Mouse (Mus musculus) CH12.LX (cell line): ENCODE results near the gene Focad.

ENCODE experiments used
- CTCF ChIP-seq, 2 experiments: IDR thresholded peaks in 1 of 2; conservative IDR thresholded peaks in 1 of 2; 2 replicates each; pipeline ENCODE4 v1.5.1; 2011 to 2012; ENCODE audit warnings: low read depth in 2 of 2, low read length in 2 of 2, improper control_type of control experiment in 1 of 2, inconsistent platforms in 1 of 2, mild to moderate bottlenecking in 1 of 2, moderate library complexity in 1 of 2
- EP300 ChIP-seq: IDR thresholded peaks from 2 replicates; pipeline ENCODE4 v1.6.1; 2011; ENCODE audit warnings: low read length, improper control_type of control experiment
- MAX ChIP-seq: IDR thresholded peaks from 2 replicates; pipeline ENCODE4 v1.6.1; 2011; ENCODE audit warnings: low read length, improper control_type of control experiment
- POLR2A ChIP-seq: IDR thresholded peaks from 2 replicates; pipeline ENCODE4 v1.6.1; 2011; ENCODE audit warnings: low read depth, mild to moderate bottlenecking, improper control_type of control experiment, low read length
- POLR2AphosphoS2 ChIP-seq: IDR thresholded peaks from 2 replicates; pipeline ENCODE4 v1.6.1; 2011; ENCODE audit warnings: low read depth, low read length, improper control_type of control experiment
- RCOR1 ChIP-seq: conservative IDR thresholded peaks from 2 replicates; pipeline ENCODE4 v1.6.1; 2012; ENCODE audit warnings: low read depth, mild to moderate bottlenecking, inconsistent platforms, low read length, improper control_type of control experiment
- TBP ChIP-seq: conservative IDR thresholded peaks from 2 replicates; pipeline ENCODE4 v1.6.1; 2011; ENCODE audit warnings: low read depth, low read length, improper control_type of control experiment
- USF1 ChIP-seq: IDR thresholded peaks from 2 replicates; pipeline ENCODE4 v1.6.1; 2014; ENCODE audit warnings: low read depth, mild to moderate bottlenecking, inconsistent platforms, low read length, improper control_type of control experiment
- ZC3H11A ChIP-seq: IDR thresholded peaks from 2 replicates; pipeline ENCODE4 v1.6.1; 2012; ENCODE audit warnings: low read depth, mild to moderate bottlenecking, inconsistent platforms, low read length, improper control_type of control experiment
- ZNF384 ChIP-seq: IDR thresholded peaks from 2 replicates; pipeline ENCODE4 v1.6.1; 2012; ENCODE audit warnings: low read depth, low read length, improper control_type of control experiment, inconsistent platforms

DNA sequence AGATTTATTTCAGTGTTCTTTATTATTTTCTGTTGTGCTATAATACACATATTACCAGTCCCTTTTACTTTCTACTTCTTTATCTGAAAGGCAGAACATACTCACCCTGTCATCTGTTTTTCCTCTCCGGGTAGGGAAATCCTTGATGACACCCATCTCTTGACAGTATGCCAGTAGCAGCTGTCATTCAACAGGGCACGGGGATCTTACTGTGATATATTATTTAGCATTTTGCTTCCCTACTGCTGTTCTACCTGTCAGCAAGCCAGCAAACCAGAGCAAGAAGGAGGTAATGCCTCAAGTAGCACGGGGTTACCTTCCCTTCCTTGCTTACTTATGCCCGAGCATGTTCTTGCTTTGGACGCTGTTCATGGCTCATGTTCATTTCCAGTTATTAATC, 99.8 kb downstream of the Focad start:
- TF ChIP-seq USF1 (no peak), POLR2A (no peak), TBP (no peak), CTCF (conservative IDR thresholded peaks at IDR 0.05 in 1 of 2, IDR thresholded peaks at IDR 0.05 in 1 of 2; ENCODE audit: low read depth in 2 of 2, low read length in 2 of 2) (no peak), RCOR1 (no peak), EP300 (no peak), MAX (no peak), POLR2AphosphoS2 (no peak), ZC3H11A (no peak), ZNF384 (no peak)
